Mouse (Mus musculus) cerebellum, adult 2 months (tissue): ENCODE measurements around the gene Gm49339. TPM values are rescaled to one million over a fixed set of nuclear protein-coding genes. Genes with fewer than 3 reads are reported as not detected.
"Not testable (repeated sequence)": the region's sequence is repeated elsewhere in the genome, so short reads cannot be mapped to it uniquely, and the experiment has no call there.

Experiments
- DNase-seq, 2 experiments: peaks; one replicate each; pipeline ENCODE4 v3.0.0; 2021
- H3K27ac ChIP-seq: fragments of 200-500 bp; 2 replicates; pipeline ENCODE4 v1.5.1; 2012; ENCODE audit warnings: low read length, control low read depth, inconsistent platforms; ENCODE audit not compliant: insufficient read depth
- H3K27me3 ChIP-seq: fragments of 200-500 bp; 2 replicates; pipeline ENCODE4 v1.6.1; 2012; ENCODE audit warnings: inconsistent platforms, mild to moderate bottlenecking, low read length, moderate library complexity; ENCODE audit not compliant: control insufficient read depth, insufficient read depth
- H3K4me1 ChIP-seq: fragments of 200-500 bp; 2 replicates; pipeline ENCODE4 v1.6.1; 2011; ENCODE audit warnings: low read length; ENCODE audit not compliant: control insufficient read depth, insufficient read depth
- H3K4me3 ChIP-seq: fragments of 200-500 bp; replicated peaks from 2 replicates; pipeline ENCODE3; 2011; ENCODE audit warnings: mild to moderate bottlenecking, low read depth, low read length, control low read depth; ENCODE audit not compliant: insufficient read depth
- CTCF ChIP-seq: fragments of 200-500 bp; IDR thresholded peaks from 2 replicates; pipeline ENCODE4 v1.5.1; 2011; ENCODE audit warnings: low read depth, mild to moderate bottlenecking, control low read depth, low read length, moderate library complexity, borderline replicate concordance; ENCODE audit not compliant: insufficient read depth
- POLR2A ChIP-seq: fragments of 200-500 bp; IDR thresholded peaks from 2 replicates; pipeline ENCODE4 v1.6.1; 2011; ENCODE audit warnings: low read length, control low read depth, borderline replicate concordance; ENCODE audit not compliant: insufficient read depth
- WGBS: fragments of 180-500 bp; shearing (Covaris S2); methylation state at CpG from one replicate; pipeline ENCODE4 v1.1.7; 2018; 5-methylcytosine and 5-hydroxymethylcytosine counted together
- polyA plus RNA-seq: library from polyadenylated mRNA; depleted of rRNA; stranded (reverse); fragments of >200 nt; gene quantifications from 2 replicates; pipeline ENCODE4 v1.2.3, GENCODE M21; 2012; rRNA removed

The Gm49339 gene
- 0.11 TPM in 1 of 2 replicates, not detected in the other for polyA plus RNA-seq

DNA sequence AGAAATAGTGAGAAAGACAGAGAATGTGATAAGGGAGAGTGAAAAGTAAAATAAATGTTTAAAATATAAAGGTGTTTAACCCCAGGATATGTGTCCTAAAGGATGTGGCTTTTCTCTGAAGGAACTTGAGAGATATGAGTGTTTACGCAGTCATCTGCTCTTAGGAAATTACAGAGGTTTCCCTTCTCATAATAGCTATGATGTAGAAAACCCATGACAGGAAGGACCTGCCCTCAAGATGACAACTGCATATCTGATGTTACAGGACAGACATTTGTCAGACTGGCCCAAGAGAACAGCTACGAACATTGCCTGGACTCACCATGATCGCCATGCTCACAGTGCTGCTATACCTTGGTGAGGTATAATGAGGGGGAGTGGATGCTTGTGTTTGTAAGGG is at the start of gene Gm49339, which contains the start of gene Lilr4b:
Gene Gm49339 (plus strand): TSS at position 216 of the 400 bp plus-strand sequence.
Gene Lilr4b (plus strand): TSS at position 236 of the 400 bp plus-strand sequence.
- 97% methylated on average over 1 of the region's 3 CpGs for WGBS
- DNase-seq, H3K4me3 ChIP-seq, H3K27me3 ChIP-seq, H3K4me1 ChIP-seq, H3K27ac ChIP-seq: not testable (repeated sequence)

DNA sequence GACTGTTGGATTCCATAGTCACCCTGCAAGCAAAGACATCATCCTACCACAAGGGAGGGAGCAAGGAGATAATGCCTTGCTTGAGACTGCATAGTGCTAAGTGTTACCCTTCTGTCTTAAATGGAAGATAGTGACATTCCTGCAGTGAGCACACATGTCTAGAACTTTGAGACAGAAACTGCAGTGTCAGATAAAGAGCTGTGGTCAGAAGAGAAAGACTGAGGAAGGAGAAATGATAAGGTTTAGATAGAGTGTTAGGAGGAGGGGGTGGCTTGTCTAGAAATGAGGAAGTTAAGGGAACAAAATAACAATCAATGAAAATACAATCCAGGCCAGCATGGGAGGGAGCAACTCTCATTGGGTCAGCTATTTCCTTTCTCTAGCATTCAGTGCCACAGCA is 47.5 kb upstream of the Gm49339 start:
- Histone ChIP-seq H3K4me3 (no peak overlapping the region), H3K27ac (no peak overlapping the region), H3K27me3 (no peaks in the 10 kb centered on the region), H3K4me1 (no peaks in the 10 kb centered on the region)
- TF ChIP-seq POLR2A: no peak
- TF ChIP-seq CTCF: no peak
- DNase-seq: no peak

DNA sequence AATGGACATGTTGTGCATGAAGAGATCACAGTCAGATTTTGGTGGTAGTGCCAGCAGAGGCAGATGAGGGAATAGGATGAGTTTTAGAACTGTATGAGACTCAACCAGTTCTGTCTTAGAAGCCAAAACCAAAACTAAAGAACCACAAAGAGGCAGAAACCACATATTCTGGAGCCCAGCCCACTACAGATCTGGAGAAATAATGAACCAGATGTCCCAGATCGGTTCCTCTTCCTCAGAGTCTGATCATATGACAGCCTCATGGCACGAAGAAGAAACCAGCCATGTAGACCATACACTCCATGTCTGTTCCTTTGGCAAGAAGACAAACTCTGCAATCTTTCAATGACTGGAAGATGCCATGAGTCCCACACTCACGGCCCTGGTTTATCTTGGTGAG is 44.7 kb upstream of the Gm49339 start:
- Histone ChIP-seq H3K27ac (no peak overlapping the region), H3K4me1 (no peaks in the 10 kb centered on the region), H3K4me3 (no peak overlapping the region), H3K27me3 (no peaks in the 10 kb centered on the region)
- TF ChIP-seq CTCF (no peak), POLR2A (no peak)
- 40% methylated on average over 3 of the region's 3 CpGs for WGBS
- no peak for DNase-seq

DNA sequence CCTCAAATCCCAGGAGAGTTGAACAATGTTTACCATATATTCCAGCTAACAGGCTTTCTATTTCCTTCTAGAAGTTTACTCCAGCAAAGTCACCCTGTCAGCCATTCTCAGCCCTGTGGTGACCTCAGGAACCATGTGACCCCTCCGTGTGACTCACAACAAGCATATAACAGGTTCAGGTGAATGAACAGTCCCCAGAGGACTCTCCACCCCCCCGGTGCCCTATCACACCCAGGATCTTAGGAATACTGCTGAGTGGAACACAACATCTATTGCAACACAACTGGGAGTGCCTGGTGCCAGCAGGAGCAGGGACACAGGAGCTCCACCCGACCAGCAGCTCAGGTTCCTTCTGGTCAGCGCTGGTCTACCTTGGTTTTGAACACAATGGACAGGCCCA is 28.8 kb upstream of the Gm49339 start:
- 80% methylated on average over 4 of the region's 4 CpGs for WGBS
- H3K4me1 ChIP-seq: no peaks in the 10 kb centered on the region
- TF ChIP-seq POLR2A (no peak), CTCF (no peak)

DNA sequence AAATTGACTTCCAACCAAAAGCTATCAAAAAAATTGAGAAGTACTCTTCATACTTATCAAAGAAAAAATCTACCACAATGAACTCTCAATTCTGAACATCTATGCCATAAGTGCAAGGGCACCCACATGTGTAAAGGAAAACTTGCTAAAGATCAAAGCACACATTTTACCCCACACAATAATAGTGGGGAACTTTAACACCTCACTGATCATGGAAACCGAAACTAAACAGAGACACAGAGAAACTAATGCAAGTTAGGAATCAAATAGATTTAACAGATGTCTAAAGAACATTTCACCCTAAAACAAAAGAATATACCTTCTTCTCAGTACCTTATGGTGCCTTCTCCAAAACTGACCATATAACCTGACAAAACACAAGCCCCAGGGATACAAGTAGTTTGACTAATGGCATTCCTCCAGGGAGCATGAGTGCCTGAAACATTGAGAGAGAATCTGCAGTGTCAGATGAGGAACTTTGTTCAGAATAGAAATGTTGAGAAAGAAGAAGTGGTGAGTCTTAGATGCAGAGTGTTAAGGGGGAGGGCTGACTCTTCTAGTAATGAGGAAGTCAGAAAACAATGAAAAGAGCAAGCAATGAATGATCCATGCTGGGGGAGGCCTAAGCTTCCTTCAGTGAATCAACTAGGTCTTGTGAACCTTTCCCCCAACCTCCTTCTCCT is 26.7 kb upstream of the Gm49339 start:
- no peak overlapping the region for H3K27ac ChIP-seq
- no peaks in the 10 kb centered on the region for H3K27me3 ChIP-seq
- no peaks in the 10 kb centered on the region for H3K4me1 ChIP-seq
- DNase-seq: no peak
- no peak overlapping the region for H3K4me3 ChIP-seq
- WGBS: 69% methylated on average over 1 of the region's 1 CpGs
- TF ChIP-seq POLR2A (no peak), CTCF (no peak)

More for the DNA sequence above, 28.8 kb upstream of the Gm49339 start:
- DNase-seq: no peak
- H3K4me3 ChIP-seq: no peak overlapping the region
- no peaks in the 10 kb centered on the region for H3K27me3 ChIP-seq
- no peak overlapping the region for H3K27ac ChIP-seq

DNA sequence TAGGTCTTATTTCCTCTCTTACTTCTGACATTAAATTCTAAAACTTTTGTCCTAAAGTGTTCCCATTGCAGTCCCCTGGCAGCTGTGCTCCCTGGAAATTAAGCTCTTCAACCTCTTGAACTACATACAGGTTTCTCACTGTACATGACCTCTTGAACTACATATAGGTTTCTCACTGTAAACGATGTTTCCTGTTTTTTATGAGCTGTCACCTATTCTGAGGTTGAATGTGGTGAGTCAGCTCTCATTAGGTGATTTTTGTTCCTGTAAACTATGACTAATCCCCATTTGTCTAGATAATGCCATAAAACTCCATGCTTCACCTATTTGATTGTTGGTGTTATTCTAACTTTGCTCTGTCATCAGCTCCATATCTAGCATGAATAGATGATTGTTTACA is 26.0 kb upstream of the Gm49339 start:
- WGBS: 81% methylated on average over 1 of the region's 1 CpGs
- no peak for DNase-seq
- Histone ChIP-seq H3K4me1 (no peaks in the 10 kb centered on the region), H3K27ac (no peak overlapping the region), H3K4me3 (no peak overlapping the region), H3K27me3 (no peaks in the 10 kb centered on the region)
- TF ChIP-seq CTCF (no peak), POLR2A (no peak)

DNA sequence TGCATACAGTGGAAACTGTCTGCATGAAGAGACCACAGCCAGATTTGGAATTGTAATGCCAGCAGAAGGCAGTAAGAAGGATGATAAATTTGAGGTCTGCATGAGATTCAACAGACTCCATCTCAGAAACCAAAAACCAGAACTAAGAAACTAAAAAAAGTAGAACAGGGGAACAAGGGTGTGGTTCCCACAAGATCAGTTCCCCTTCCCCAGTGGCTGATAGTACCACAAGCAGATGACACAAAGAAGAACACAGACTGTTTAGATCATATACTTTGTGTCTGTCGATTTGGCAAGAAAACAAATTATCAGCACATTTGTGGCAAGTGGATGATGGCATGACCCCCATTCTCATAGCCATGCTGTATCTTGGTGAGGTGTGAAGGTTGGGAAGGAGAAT is 24.6 kb upstream of the Gm49339 start:
- 91% methylated on average over 1 of the region's 1 CpGs for WGBS
- no peak overlapping the region for H3K27ac ChIP-seq
- H3K4me3 ChIP-seq: no peak overlapping the region
- no peak for DNase-seq
- no peak for TF ChIP-seq POLR2A
- no peak for TF ChIP-seq CTCF
- H3K4me1 ChIP-seq: no peaks in the 10 kb centered on the region
- H3K27me3 ChIP-seq: no peaks in the 10 kb centered on the region

DNA sequence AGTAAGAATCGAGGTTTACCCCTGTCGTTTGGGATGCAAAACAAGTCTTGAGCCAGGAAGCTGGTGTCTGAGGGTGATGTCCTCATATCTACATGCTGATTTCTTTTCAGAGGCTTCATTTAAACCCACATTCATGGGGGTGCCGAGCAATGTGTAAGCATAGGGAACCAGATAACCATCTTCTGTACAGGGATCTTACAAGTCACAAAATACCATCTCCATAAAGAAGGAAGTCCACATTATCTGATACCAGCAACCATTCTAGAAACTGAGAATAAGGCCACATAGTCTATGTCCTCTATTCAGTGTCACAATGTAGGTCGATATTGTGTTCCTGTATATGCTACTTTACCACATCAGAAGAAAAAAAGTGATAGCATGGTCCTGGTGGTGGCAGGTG is 24.0 kb upstream of the Gm49339 start:
- Histone ChIP-seq H3K4me1 (no peaks in the 10 kb centered on the region), H3K27ac (no peak overlapping the region), H3K4me3 (no peak overlapping the region), H3K27me3 (no peaks in the 10 kb centered on the region)
- 76% methylated on average over 4 of the region's 4 CpGs for WGBS
- TF ChIP-seq POLR2A (no peak), CTCF (no peak)
- no peak for DNase-seq

DNA sequence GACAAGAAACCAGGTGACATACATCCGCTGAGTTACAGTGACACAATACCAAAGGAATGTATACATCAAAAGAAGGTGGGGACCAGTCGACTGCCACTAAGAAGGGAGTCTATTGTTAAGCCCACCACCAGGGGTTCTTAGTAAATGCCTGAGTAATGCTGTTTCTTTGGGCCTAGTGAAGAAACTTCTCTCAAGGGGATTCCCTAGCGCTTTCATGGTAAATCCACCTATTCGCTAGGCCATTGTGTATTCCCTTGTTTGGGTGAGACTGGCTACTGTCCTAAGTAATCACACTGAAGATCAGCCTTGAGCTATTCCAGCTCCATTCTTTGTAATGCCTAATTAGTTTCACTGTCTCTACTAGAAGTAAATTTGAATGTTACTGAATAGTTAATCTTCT is 16.6 kb upstream of the Gm49339 start:
- not testable (repeated sequence) for DNase-seq, H3K4me1 ChIP-seq, H3K27me3 ChIP-seq, H3K4me3 ChIP-seq, H3K27ac ChIP-seq
- WGBS: 40% methylated on average over 4 of the region's 4 CpGs

DNA sequence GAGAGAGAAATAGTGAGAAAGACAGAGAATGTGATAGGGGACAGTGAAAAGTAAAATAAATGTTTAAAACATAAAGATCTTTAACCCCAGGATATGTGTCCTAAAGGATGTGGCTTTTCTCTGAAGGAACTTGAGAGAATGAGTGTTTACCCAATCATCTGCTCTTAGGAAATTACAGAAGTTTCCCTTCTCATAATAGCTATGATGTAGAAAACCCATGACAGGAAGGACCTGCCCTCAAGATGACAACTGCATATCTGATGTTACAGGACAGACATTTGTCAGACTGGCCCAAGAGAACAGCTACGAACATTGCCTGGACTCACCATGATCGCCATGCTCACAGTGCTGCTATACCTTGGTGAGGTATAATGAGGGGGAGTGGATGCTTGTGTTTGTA is 10.3 kb downstream of the Gm49339 start, which contains the start of gene Lilrb4a:
Gene Lilrb4a (plus strand): TSS at position 266 of the 400 bp plus-strand sequence.
- not testable (repeated sequence) for H3K4me1 ChIP-seq, H3K27ac ChIP-seq, H3K4me3 ChIP-seq, DNase-seq, H3K27me3 ChIP-seq
- no CpG with 5 or more reads among the region's 2 CpGs for WGBS
